Mouse (Mus musculus) thymus, adult 2 months (tissue): Measurements from ENCODE around the gene Clic6.

Source experiments
- CTCF ChIP-seq: fragments of 200-500 bp; IDR thresholded peaks from 2 replicates; pipeline ENCODE4 v1.5.1; 2012; ENCODE audit warnings: mild to moderate bottlenecking, control low read depth, low read length, moderate library complexity, borderline replicate concordance; ENCODE audit not compliant: control insufficient read depth, poor library complexity, insufficient read depth; ENCODE audit errors: extremely low read depth
- POLR2A ChIP-seq: fragments of 200-500 bp; IDR thresholded peaks from 2 replicates; pipeline ENCODE4 v1.6.1; 2012; ENCODE audit warnings: mild to moderate bottlenecking, low read length, control low read depth, moderate library complexity; ENCODE audit not compliant: control insufficient read depth, poor library complexity, insufficient read depth; ENCODE audit errors: extremely low read depth

DNA sequence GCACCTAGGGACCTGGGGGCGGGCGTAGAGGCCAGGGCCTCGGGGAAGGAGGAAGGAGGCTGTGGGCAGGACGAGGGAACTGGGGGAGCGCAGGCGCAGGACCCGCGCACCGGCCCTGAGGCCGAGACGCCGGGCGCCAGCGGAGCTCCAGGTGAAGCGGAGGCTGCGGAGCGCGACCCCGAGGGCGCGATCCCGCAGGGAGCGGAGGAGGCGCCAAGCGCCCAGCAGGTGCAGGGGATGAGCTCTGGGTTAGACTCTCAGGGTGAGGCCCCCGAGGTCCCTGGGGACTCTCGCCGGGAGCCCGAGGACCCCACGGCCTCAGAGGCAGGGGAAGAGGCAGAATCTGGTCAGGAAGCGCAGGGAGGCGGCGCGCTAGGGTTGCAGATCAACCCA is 13.0 kb downstream of the Clic6 start:
- TF ChIP-seq CTCF (no peak), POLR2A (no peak)
